Comparison of ENCODE assay signal across 9 mouse cellular contexts in the genomic region with DNA sequence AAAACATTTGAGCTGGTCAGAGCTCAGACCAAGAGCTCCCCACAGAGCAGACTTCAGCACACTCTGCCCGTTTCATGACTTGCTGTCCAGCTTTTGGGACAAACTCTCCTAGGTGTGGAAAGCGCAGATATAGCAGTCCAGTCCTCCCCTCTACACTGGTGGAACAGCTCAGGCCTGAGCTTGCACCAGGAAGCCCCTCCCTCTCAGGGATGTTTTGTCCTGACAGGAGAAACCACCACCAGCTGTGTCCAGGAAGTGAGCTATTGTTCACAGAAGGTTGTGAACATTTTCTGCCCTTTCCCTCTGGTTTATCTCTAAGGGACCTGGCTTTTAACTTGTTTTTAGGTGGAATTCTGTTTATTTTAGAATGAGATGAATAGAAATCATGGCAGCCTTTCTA. TPM values are rescaled to one million over a fixed set of nuclear protein-coding genes. Genes with fewer than 3 reads are reported as not detected.
DNase-seq lines count a peak whose midpoint lies in the region; ATAC-seq and TF ChIP-seq lines count a peak whose summit lies in the region.
"Had no signal": no experiment of that assay in that cellular context is flagged by ENCODE, and none has a peak within 500 bp of the region (broad histone marks: within the 10 kb centered on the region; RNA-seq: fewer than 3 reads in every experiment).

No protein-coding gene starts in this region.

- peak; percentile 58 for DNase-seq in kidney, postnatal 0 days (ENCODE audit: low spot score)
- DNase-seq in R1 (ENCODE audit: low read depth, low spot score) = peak; percentile 91
- DNase-seq in liver, embryonic 13.5 days = no peak
- DNase-seq in urinary bladder, postnatal 36 days (ENCODE audit: low spot score in 2 of 2) = no peak
- DNase-seq in ovary, postnatal 36 days (ENCODE audit: low spot score) = no peak
- DNase-seq: thymus, adult 2 months had no signal

- H3K9ac ChIP-seq in kidney, postnatal 0 days (ENCODE audit: low read depth, low read length) = no peak overlapping the region
- H3K9ac ChIP-seq in kidney, embryonic 14.5 days (ENCODE audit: low read depth, low read length) = no peak overlapping the region
- H3K9ac ChIP-seq in embryonic facial prominence, embryonic 13.5 days = no peak overlapping the region
- H3K9ac ChIP-seq in liver, embryonic 13.5 days = peak overlapping the region; percentile 9; the same call in 1 of the 2 replicates

- H3K27me3 ChIP-seq in kidney, postnatal 0 days (ENCODE audit: insufficient read depth, low read length) = no peaks in the 10 kb centered on the region
- no peaks in the 10 kb centered on the region for H3K27me3 ChIP-seq in kidney, embryonic 14.5 days (ENCODE audit: control insufficient read depth, insufficient read depth, low read length)
- no peaks in the 10 kb centered on the region for H3K27me3 ChIP-seq in embryonic facial prominence, embryonic 13.5 days
- H3K27me3 ChIP-seq in liver, embryonic 13.5 days = no peaks in the 10 kb centered on the region
- H3K27me3 ChIP-seq: megakaryocyte, embryonic 14.5 days had no signal

- no peaks in the 10 kb centered on the region for H3K36me3 ChIP-seq in kidney, postnatal 0 days (ENCODE audit: insufficient read depth, low read length)
- H3K36me3 ChIP-seq in kidney, embryonic 14.5 days (ENCODE audit: control insufficient read depth, insufficient read depth, low read length) = no peaks in the 10 kb centered on the region
- H3K36me3 ChIP-seq in embryonic facial prominence, embryonic 13.5 days = no peaks in the 10 kb centered on the region
- H3K36me3 ChIP-seq in liver, embryonic 13.5 days = 0 out of 2 replicates have a peak, but pooled peaks cover 6% of the 10 kb centered on the region

- no peaks in the 10 kb centered on the region for H3K9me3 ChIP-seq in kidney, postnatal 0 days (replicated peaks; ENCODE audit: low read length)
- no peaks in the 10 kb centered on the region for H3K9me3 ChIP-seq in kidney, embryonic 14.5 days (ENCODE audit: control insufficient read depth, low read length)
- no peaks in the 10 kb centered on the region for H3K9me3 ChIP-seq in embryonic facial prominence, embryonic 13.5 days
- H3K9me3 ChIP-seq in liver, embryonic 13.5 days (replicated peaks) = no peaks in the 10 kb centered on the region
- H3K9me3 ChIP-seq: megakaryocyte, embryonic 14.5 days had no signal

- peaks cover 15% of the 10 kb centered on the region for H3K4me1 ChIP-seq in kidney, postnatal 0 days (replicated peaks; ENCODE audit: insufficient read depth, low read length)
- H3K4me1 ChIP-seq in kidney, embryonic 14.5 days (ENCODE audit: control insufficient read depth, insufficient read depth, low read length) = peaks cover 22% of the 10 kb centered on the region; the same call in 1 of the 2 replicates
- peaks cover 58% of the 10 kb centered on the region for H3K4me1 ChIP-seq in embryonic facial prominence, embryonic 13.5 days
- peaks cover 71% of the 10 kb centered on the region for H3K4me1 ChIP-seq in liver, embryonic 13.5 days (replicated peaks)

- no peak for TF ChIP-seq CTCF in kidney, postnatal 0 days (IDR thresholded peaks at IDR 0.05; ENCODE audit: low read depth)

- H3K4me3 ChIP-seq in kidney, postnatal 0 days (replicated peaks; ENCODE audit: low read depth, low read length) = no peak overlapping the region
- no peak overlapping the region for H3K4me3 ChIP-seq in kidney, embryonic 14.5 days (ENCODE audit: low read length)
- H3K4me3 ChIP-seq in embryonic facial prominence, embryonic 13.5 days = no peak overlapping the region
- no peak overlapping the region for H3K4me3 ChIP-seq in liver, embryonic 13.5 days (replicated peaks)

- peak overlapping the region; percentile 15; the same call in 1 of the 2 replicates for H3K27ac ChIP-seq in kidney, postnatal 0 days
- no peak overlapping the region for H3K27ac ChIP-seq in kidney, embryonic 14.5 days (ENCODE audit: low read depth, low read length)
- H3K27ac ChIP-seq in embryonic facial prominence, embryonic 13.5 days = peak overlapping the region; percentile 49; the same call in 1 of the 2 replicates
- peak overlapping the region; percentile 50 for H3K27ac ChIP-seq in liver, embryonic 13.5 days

- no peak for ATAC-seq in kidney, postnatal 0 days (replicated peaks; ENCODE audit: low FRiP score, low read depth)
- ATAC-seq in kidney, embryonic 14.5 days (ENCODE audit: low FRiP score, low TSS enrichment) = no peak
- ATAC-seq in embryonic facial prominence, embryonic 13.5 days (ENCODE audit: insufficient number of reproducible peaks, insufficient read depth, low FRiP score, low TSS enrichment, low read depth) = no peak
- ATAC-seq in liver, embryonic 13.5 days (ENCODE audit: low read depth) = no peak

- 56% methylated on average over 2 of the region's 2 CpGs for WGBS in kidney, postnatal 0 days
- 49% methylated on average over 2 of the region's 2 CpGs for WGBS in kidney, embryonic 14.5 days
- WGBS in embryonic facial prominence, embryonic 13.5 days = 60% methylated on average over 2 of the region's 2 CpGs
- 32% methylated on average over 2 of the region's 2 CpGs for WGBS in liver, embryonic 13.5 days (ENCODE audit: insufficient replicate concordance)

- no peak overlapping the region for H3K4me2 ChIP-seq in kidney, postnatal 0 days (ENCODE audit: low read length)
- H3K4me2 ChIP-seq in kidney, embryonic 14.5 days (replicated peaks; ENCODE audit: low read depth, low read length) = no peak overlapping the region
- H3K4me2 ChIP-seq in embryonic facial prominence, embryonic 13.5 days = no peak overlapping the region
- H3K4me2 ChIP-seq in liver, embryonic 13.5 days = no peak overlapping the region

RNA-seq across cellular contexts. Expression of gene Tcp11, which starts 51.1 kb away (rescaled TPM):
- polyA plus RNA-seq in kidney, postnatal 0 days (2015; fragmentation: Nextera tagmentation; extraction: Ambion mirVana) = 5.8 TPM in 2 replicates
- polyA plus RNA-seq in kidney, embryonic 14.5 days (2014; fragmentation: Nextera tagmentation; extraction: Ambion mirVana) = 4.9 and 5.8 TPM in 2 replicates
- polyA plus RNA-seq in embryonic facial prominence, embryonic 13.5 days (2015; fragmentation: Nextera tagmentation; extraction: Ambion mirVana) = 1.9 and 2.1 TPM in 2 replicates
- 0.15 and 0.22 TPM in 2 replicates for polyA plus RNA-seq in liver, embryonic 13.5 days (2015; fragmentation: Nextera tagmentation; extraction: Ambion mirVana)

Comparison
In these comparisons a context has a peak if more than half of its experiments do, and no peak if none do; other contexts are left out.
1. DNase-seq: peak in kidney, postnatal 0 days (single experiment) and R1 (single experiment); none in liver, embryonic 13.5 days (single experiment), urinary bladder, postnatal 36 days (0 of 2) and ovary, postnatal 36 days (single experiment).